Mouse (Mus musculus) lung, embryonic 15.5 days (tissue): ENCODE results near the gene Pqlc2. TPM values are rescaled to one million over a fixed set of nuclear protein-coding genes. Genes with fewer than 3 reads are reported as not detected.

ENCODE experiments used
- ATAC-seq: fragments of 200-750 bp; cut with Nextera tagmentation; 2 replicates; pipeline ENCODE4 v1.8.0; 2017; ENCODE audit warnings: moderate number of reproducible peaks, borderline replicate concordance; ENCODE audit not compliant: low FRiP score, low TSS enrichment; ENCODE audit errors: extremely low read depth
- H3K27ac ChIP-seq: fragments of 300-500 bp; sonication (generic); 2 replicates; pipeline ENCODE4 v1.5.1; 2015; ENCODE audit warnings: moderate library complexity, mild to moderate bottlenecking, inconsistent platforms
- H3K27me3 ChIP-seq: fragments of 300-500 bp; sonication (generic); 2 replicates; pipeline ENCODE4 v1.6.1; 2015; ENCODE audit warnings: inconsistent platforms
- H3K36me3 ChIP-seq: fragments of 300-500 bp; sonication (generic); 2 replicates; pipeline ENCODE4 v1.6.1; 2015; ENCODE audit warnings: inconsistent platforms
- H3K4me1 ChIP-seq: fragments of 300-500 bp; sonication (generic); 2 replicates; pipeline ENCODE4 v1.6.1; 2015; ENCODE audit warnings: inconsistent platforms
- H3K4me2 ChIP-seq: fragments of 300-500 bp; sonication (generic); 2 replicates; pipeline ENCODE4 v1.6.1; 2015; ENCODE audit warnings: inconsistent platforms, mild to moderate bottlenecking, moderate library complexity
- H3K4me3 ChIP-seq: fragments of 300-500 bp; sonication (generic); 2 replicates; pipeline ENCODE4 v1.5.1; 2015; ENCODE audit warnings: mild to moderate bottlenecking, inconsistent platforms
- H3K9ac ChIP-seq: fragments of 300-500 bp; sonication (generic); 2 replicates; pipeline ENCODE4 v1.6.1; 2015; ENCODE audit warnings: inconsistent platforms
- H3K9me3 ChIP-seq: fragments of 300-500 bp; sonication (generic); 2 replicates; pipeline ENCODE4 v1.6.1; 2016; ENCODE audit warnings: inconsistent platforms
- WGBS: fragments of 180-500 bp; shearing (Covaris S2); methylation state at CpG from one replicate; pipeline ENCODE4 v1.1.7; 2015; 5-methylcytosine and 5-hydroxymethylcytosine counted together
- polyA plus RNA-seq: library from polyadenylated mRNA; unstranded; fragments of >200 nt; fragmentation: Nextera tagmentation; extraction: Ambion mirVana; gene quantifications from 2 replicates; pipeline ENCODE4 v1.2.1, GENCODE M21; 2015

The Pqlc2 gene
- polyA plus RNA-seq, 1 experiment from 2014 or later = 12.0 TPM

GRCm38 (mm10) chr4:139256708-139257107 lies 53.8 kb downstream of the Pqlc2 start:
- H3K4me2 ChIP-seq = peak overlapping the region; percentile 4; the same call in 1 of the 2 replicates
- H3K27me3 ChIP-seq = no peaks in the 10 kb centered on the region
- WGBS = 59% methylated on average over 8 of the region's 8 CpGs
- H3K9me3 ChIP-seq = no peaks in the 10 kb centered on the region
- peak overlapping the region; percentile 90 for H3K27ac ChIP-seq
- H3K4me1 ChIP-seq = peaks cover 49% of the 10 kb centered on the region
- no peak overlapping the region for H3K9ac ChIP-seq
- peaks cover 29% of the 10 kb centered on the region for H3K36me3 ChIP-seq
- no peak overlapping the region for H3K4me3 ChIP-seq
- peak; percentile 49; the same call in 1 of the 2 replicates for ATAC-seq

GRCm38 (mm10) chr4:139256146-139256545 lies 54.4 kb downstream of the Pqlc2 start:
- 57% methylated on average over 4 of the region's 4 CpGs for whole genome bisulfite sequencing
- H3K27ac ChIP-seq = peak overlapping the region; percentile 90
- no peak overlapping the region for H3K4me3 ChIP-seq
- H3K4me1 ChIP-seq = peaks cover 54% of the 10 kb centered on the region
- 0 out of 2 replicates have a peak, but pooled peaks have one; percentile 28 for ATAC-seq
- peaks cover 26% of the 10 kb centered on the region for H3K36me3 ChIP-seq
- H3K9ac ChIP-seq = no peak overlapping the region
- no peaks in the 10 kb centered on the region for H3K9me3 ChIP-seq
- H3K4me2 ChIP-seq = no peak overlapping the region; the same call in 1 of the 2 replicates
- H3K27me3 ChIP-seq = no peaks in the 10 kb centered on the region

GRCm38 (mm10) chr4:139253206-139253605 lies 57.3 kb downstream of the Pqlc2 start:
- H3K4me3 ChIP-seq = no peak overlapping the region
- peaks cover 75% of the 10 kb centered on the region for H3K4me1 ChIP-seq
- 0 out of 2 replicates have a peak overlapping the region, but pooled peaks have one; percentile 93 for H3K27ac ChIP-seq
- no peak overlapping the region for H3K9ac ChIP-seq
- ATAC-seq = no peak
- no peak overlapping the region for H3K4me2 ChIP-seq
- no peaks in the 10 kb centered on the region for H3K9me3 ChIP-seq
- WGBS = 74% methylated on average over 9 of the region's 9 CpGs
- no peaks in the 10 kb centered on the region for H3K27me3 ChIP-seq
- H3K36me3 ChIP-seq = peaks cover 13% of the 10 kb centered on the region

- WGBS = 23% methylated on average over 22 of the region's 22 CpGs
- H3K9ac ChIP-seq = no peak overlapping the region
- no peak overlapping the region; the same call in 1 of the 2 replicates for H3K4me2 ChIP-seq
These were observed 58.3 kb downstream of the Pqlc2 start for GRCm38 (mm10) chr4:139252051-139252760.

GRCm38 (mm10) chr4:139250886-139251285 lies 59.6 kb downstream of the Pqlc2 start:
- ATAC-seq = no peak
- Histone ChIP-seq H3K4me1 (peaks cover 74% of the 10 kb centered on the region), H3K27ac (peak overlapping the region; percentile 93), H3K27me3 (no peaks in the 10 kb centered on the region), H3K4me2 (peak overlapping the region; percentile 7; the same call in 1 of the 2 replicates), H3K36me3 (no peaks in the 10 kb centered on the region; the same call in 1 of the 2 replicates), H3K9ac (no peak overlapping the region), H3K9me3 (no peaks in the 10 kb centered on the region), H3K4me3 (no peak overlapping the region)
- WGBS = 43% methylated on average over 8 of the region's 8 CpGs

More at GRCm38 (mm10) chr4:139252051-139252760, 58.3 kb downstream of the Pqlc2 start:
- peak; percentile 41; the same call in 1 of the 2 replicates for ATAC-seq
- H3K4me1 ChIP-seq = peaks cover 74% of the 10 kb centered on the region
- no peaks in the 10 kb centered on the region for H3K9me3 ChIP-seq
- H3K27ac ChIP-seq = peak overlapping the region; percentile 93
- no peaks in the 10 kb centered on the region for H3K27me3 ChIP-seq
- H3K36me3 ChIP-seq = peaks cover 4% of the 10 kb centered on the region; the same call in 1 of the 2 replicates
- no peak overlapping the region for H3K4me3 ChIP-seq

- Histone ChIP-seq H3K36me3 (no peaks in the 10 kb centered on the region), H3K4me1 (peaks cover 68% of the 10 kb centered on the region), H3K4me2 (peak overlapping the region; percentile 16), H3K4me3 (no peak overlapping the region), H3K9me3 (no peaks in the 10 kb centered on the region), H3K27ac (peak overlapping the region; percentile 93), H3K9ac (no peak overlapping the region), H3K27me3 (no peaks in the 10 kb centered on the region)
- 26% methylated on average over 5 of the region's 5 CpGs for WGBS
- ATAC-seq = no peak
These were observed 60.5 kb downstream of the Pqlc2 start for GRCm38 (mm10) chr4:139250043-139250442.

GRCm38 (mm10) chr4:139248736-139249135 lies 61.8 kb downstream of the Pqlc2 start:
- peaks cover 62% of the 10 kb centered on the region for H3K4me1 ChIP-seq
- peak overlapping the region; percentile 93 for H3K27ac ChIP-seq
- H3K9me3 ChIP-seq = no peaks in the 10 kb centered on the region
- no peak overlapping the region for H3K9ac ChIP-seq
- ATAC-seq = no peak
- no peak overlapping the region for H3K4me2 ChIP-seq
- no peaks in the 10 kb centered on the region for H3K36me3 ChIP-seq
- no peak overlapping the region for H3K4me3 ChIP-seq
- H3K27me3 ChIP-seq = no peaks in the 10 kb centered on the region
- 76% methylated on average over 5 of the region's 5 CpGs for WGBS

GRCm38 (mm10) chr4:139247966-139248365 lies 62.5 kb downstream of the Pqlc2 start:
- peak overlapping the region; percentile 93 for H3K27ac ChIP-seq
- H3K27me3 ChIP-seq = no peaks in the 10 kb centered on the region
- 0 out of 2 replicates have a peak, but pooled peaks cover under 1% of the 10 kb centered on the region for H3K36me3 ChIP-seq
- no peak overlapping the region for H3K4me2 ChIP-seq
- no peak overlapping the region for H3K4me3 ChIP-seq
- H3K9ac ChIP-seq = no peak overlapping the region
- WGBS = 62% methylated on average over 7 of the region's 7 CpGs
- ATAC-seq = no peak
- H3K9me3 ChIP-seq = no peaks in the 10 kb centered on the region
- H3K4me1 ChIP-seq = peaks cover 59% of the 10 kb centered on the region

- Histone ChIP-seq H3K4me3 (no peak overlapping the region), H3K9me3 (no peaks in the 10 kb centered on the region), H3K4me2 (no peak overlapping the region), H3K27ac (no peak overlapping the region), H3K27me3 (no peaks in the 10 kb centered on the region), H3K36me3 (peaks cover 11% of the 10 kb centered on the region; the same call in 1 of the 2 replicates), H3K4me1 (peaks cover 46% of the 10 kb centered on the region), H3K9ac (no peak overlapping the region)
- no peak for ATAC-seq
- WGBS = 68% methylated on average over 7 of the region's 7 CpGs
These were observed 64.2 kb downstream of the Pqlc2 start for GRCm38 (mm10) chr4:139246130-139246877.

GRCm38 (mm10) chr4:139245534-139245933 lies 65.0 kb downstream of the Pqlc2 start:
- Histone ChIP-seq H3K9me3 (no peaks in the 10 kb centered on the region), H3K4me2 (no peak overlapping the region), H3K9ac (no peak overlapping the region), H3K4me1 (peaks cover 38% of the 10 kb centered on the region), H3K36me3 (peaks cover 18% of the 10 kb centered on the region; the same call in 1 of the 2 replicates), H3K4me3 (no peak overlapping the region), H3K27me3 (no peaks in the 10 kb centered on the region), H3K27ac (no peak overlapping the region)
- WGBS = 83% methylated on average over 2 of the region's 2 CpGs
- ATAC-seq = no peak

GRCm38 (mm10) chr4:139244766-139245165 lies 65.7 kb downstream of the Pqlc2 start:
- no peak for ATAC-seq
- Histone ChIP-seq H3K27ac (no peak overlapping the region), H3K36me3 (peaks cover 25% of the 10 kb centered on the region), H3K4me3 (no peak overlapping the region), H3K9ac (no peak overlapping the region), H3K9me3 (no peaks in the 10 kb centered on the region), H3K4me1 (peaks cover 31% of the 10 kb centered on the region), H3K4me2 (no peak overlapping the region), H3K27me3 (no peaks in the 10 kb centered on the region)
- WGBS = 71% methylated on average over 6 of the region's 6 CpGs

- Histone ChIP-seq H3K36me3 (peaks cover 29% of the 10 kb centered on the region), H3K4me3 (no peak overlapping the region), H3K27me3 (no peaks in the 10 kb centered on the region), H3K4me2 (no peak overlapping the region), H3K9ac (no peak overlapping the region), H3K27ac (no peak overlapping the region), H3K9me3 (no peaks in the 10 kb centered on the region), H3K4me1 (peaks cover 25% of the 10 kb centered on the region)
- no peak for ATAC-seq
- WGBS = 85% methylated on average over 3 of the region's 3 CpGs
These were observed 66.3 kb downstream of the Pqlc2 start for GRCm38 (mm10) chr4:139244176-139244575.
